Comparison of ENCODE assay signal across 12 mouse cellular contexts in genomic region chr7:110318971-110319519, GRCm38 (mm10).
DNase-seq lines count a peak whose midpoint lies in the region; ATAC-seq lines count a peak whose summit lies in the region.
"Had no signal": no experiment of that assay in that cellular context is flagged by ENCODE, and none has a peak within 500 bp of the region (broad histone marks: within the 10 kb centered on the region; RNA-seq: fewer than 3 reads in every experiment).

No protein-coding gene starts in this region.

- ATAC-seq in kidney, embryonic 16.5 days (ENCODE audit: low FRiP score, low TSS enrichment), result no peak
- ATAC-seq: midbrain, embryonic 15.5 days had no signal

- no peaks in the 10 kb centered on the region for H3K27me3 ChIP-seq in kidney, embryonic 16.5 days (ENCODE audit: insufficient read depth, low read length)
- H3K27me3 ChIP-seq: liver, embryonic 13.5 days; midbrain, embryonic 15.5 days; stomach, embryonic 15.5 days had no signal

- no peaks in the 10 kb centered on the region for H3K79me2 ChIP-seq in macrophage (ENCODE audit: inconsistent target)

- no peak overlapping the region for H3K4me2 ChIP-seq in kidney, embryonic 16.5 days (replicated peaks; ENCODE audit: low read depth, low read length)
- H3K4me2 ChIP-seq: liver, embryonic 13.5 days; midbrain, embryonic 15.5 days; stomach, embryonic 15.5 days had no signal

- DNase-seq in adrenal gland, adult 2 months, result peak; percentile 34
- DNase-seq in adrenal gland, postnatal 10 days, result no peak
- DNase-seq in kidney, adult 8-10 months, result no peak
- peak; percentile 41 for DNase-seq in gastrocnemius, postnatal 14 days
- DNase-seq in layer of hippocampus, postnatal 36 days, result no peak
- no peak for DNase-seq in right cerebral cortex, adult 2 months (ENCODE audit: low spot score in 2 of 2)
- DNase-seq: B cell, adult 2 months; liver, embryonic 13.5 days had no signal

- peaks cover 35% of the 10 kb centered on the region for H3K36me3 ChIP-seq in kidney, embryonic 16.5 days (ENCODE audit: insufficient read depth, low read length)
- H3K36me3 ChIP-seq in macrophage (ENCODE audit: inconsistent target), result peaks cover 43% of the 10 kb centered on the region; the same call in 1 of the 2 replicates

- H3K9ac ChIP-seq in kidney, embryonic 16.5 days (replicated peaks; ENCODE audit: low read length), result no peak overlapping the region
- H3K9ac ChIP-seq: liver, embryonic 13.5 days; midbrain, embryonic 15.5 days; stomach, embryonic 15.5 days had no signal

- intact Hi-C loops in gastrocnemius, postnatal 14 days (cut with DNase I; ENCODE audit: low total_unique reads), result no loop called here

- 79% methylated on average over 6 of the region's 6 CpGs for WGBS in kidney, embryonic 16.5 days
- 71% methylated on average over 6 of the region's 6 CpGs for WGBS in macrophage (ENCODE audit: missing documents)

- peak overlapping the region; percentile 67 for H3K27ac ChIP-seq in kidney, embryonic 16.5 days (ENCODE audit: low read length)
- peak overlapping the region; percentile 34 for H3K27ac ChIP-seq in macrophage
- H3K27ac ChIP-seq: liver, embryonic 13.5 days; midbrain, embryonic 15.5 days; stomach, embryonic 15.5 days had no signal

- H3K4me3 ChIP-seq in kidney, embryonic 16.5 days (ENCODE audit: low read length), result no peak overlapping the region
- H3K4me3 ChIP-seq in macrophage (ENCODE audit: inconsistent target), result no peak overlapping the region
- H3K4me3 ChIP-seq: liver, embryonic 13.5 days; midbrain, embryonic 15.5 days; stomach, embryonic 15.5 days had no signal

- H3K4me1 ChIP-seq in kidney, embryonic 16.5 days (ENCODE audit: insufficient read depth, low read length), result 0 out of 2 replicates have a peak, but pooled peaks cover 3% of the 10 kb centered on the region
- H3K4me1 ChIP-seq: liver, embryonic 13.5 days; midbrain, embryonic 15.5 days; stomach, embryonic 15.5 days had no signal

- peaks cover 8% of the 10 kb centered on the region; the same call in 1 of the 2 replicates for H3K9me3 ChIP-seq in kidney, embryonic 16.5 days (ENCODE audit: low read length)
- H3K9me3 ChIP-seq: liver, embryonic 13.5 days; midbrain, embryonic 15.5 days; stomach, embryonic 15.5 days had no signal

Comparison
In these comparisons a context has a peak if more than half of its experiments do, and no peak if none do; other contexts are left out.
1. DNase-seq: peak in adrenal gland, adult 2 months (single experiment) and gastrocnemius, postnatal 14 days (single experiment); none in adrenal gland, postnatal 10 days (single experiment), kidney, adult 8-10 months (0 of 2), layer of hippocampus, postnatal 36 days (0 of 2) and right cerebral cortex, adult 2 months (0 of 2).